Mouse (Mus musculus): Measurements from ENCODE around the gene Btbd11. TPM values are rescaled to one million over a fixed set of nuclear protein-coding genes. Genes with fewer than 3 reads are reported as not detected.
A peak's percentile ranks its signal among the peaks of the same experiment; 100 is the strongest.

The Btbd11 gene
- polyA plus RNA-seq, 1 experiment from 2014 or later, result 2.8 TPM

DNA sequence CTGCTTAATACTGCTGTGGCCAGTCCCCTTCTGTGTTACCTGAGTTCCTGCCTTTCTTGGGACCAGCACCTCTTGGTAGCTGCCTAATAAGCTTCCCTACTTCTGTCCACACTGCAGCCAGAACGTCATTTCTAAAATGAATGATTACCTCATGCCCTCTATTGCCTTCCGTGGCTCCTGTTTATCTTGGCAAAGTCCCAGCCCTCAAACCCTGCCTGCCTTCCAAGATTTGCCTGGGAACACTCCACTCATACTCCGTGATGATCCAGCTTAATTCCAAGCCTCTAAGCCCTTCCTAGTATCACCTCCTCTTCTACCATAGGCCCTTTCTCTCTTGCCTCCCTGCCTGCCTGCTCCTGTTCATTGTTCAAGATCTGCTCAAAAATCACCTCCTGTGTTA lies 94.5 kb downstream of the Btbd11 start:
- no peak; the same call in 1 of the 2 replicates for ATAC-seq (ENCODE audit: insufficient read depth, low FRiP score)
- H3K27me3 ChIP-seq (ENCODE audit: control insufficient read depth, insufficient read depth, low read length), result no peaks in the 10 kb centered on the region
- H3K36me3 ChIP-seq (ENCODE audit: control insufficient read depth, insufficient read depth, low read length), result no peaks in the 10 kb centered on the region
- WGBS, result 9% methylated on average over 3 of the region's 3 CpGs
- H3K27ac ChIP-seq (ENCODE audit: low read length), result no peak overlapping the region
- H3K4me2 ChIP-seq (ENCODE audit: low read depth, low read length), result no peak overlapping the region
- H3K9me3 ChIP-seq (replicated peaks; ENCODE audit: control insufficient read depth, low read length), result no peaks in the 10 kb centered on the region
- no peak overlapping the region for H3K9ac ChIP-seq (ENCODE audit: low read length)
- peaks cover 14% of the 10 kb centered on the region for H3K4me1 ChIP-seq (ENCODE audit: control insufficient read depth, insufficient read depth, low read length)
- no peak overlapping the region for H3K4me3 ChIP-seq (replicated peaks; ENCODE audit: low read length)

DNA sequence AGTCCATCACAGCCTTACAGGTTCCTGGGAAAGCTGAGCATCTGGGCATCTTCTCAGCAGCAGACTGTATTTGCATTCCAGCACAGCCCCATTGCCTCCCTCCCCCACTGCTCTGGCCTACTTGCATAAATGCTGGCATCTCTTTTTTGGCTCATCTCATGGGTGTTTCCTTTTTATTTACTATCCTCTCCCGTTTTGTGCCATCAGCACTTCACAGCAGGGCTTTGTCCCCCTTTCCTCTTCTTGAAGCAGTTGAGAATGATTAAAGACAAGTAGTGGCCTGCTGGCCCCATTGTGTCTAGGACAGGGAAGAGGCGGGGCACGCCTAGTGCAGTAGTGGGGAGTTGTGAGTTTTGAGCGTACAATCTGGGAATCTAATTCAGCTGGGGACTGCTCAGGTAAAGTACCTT lies 95.5 kb downstream of the Btbd11 start:
- peak; percentile 40; the same call in 1 of the 2 replicates for ATAC-seq (ENCODE audit: insufficient read depth, low FRiP score)
- Histone ChIP-seq H3K9ac (ENCODE audit: low read length) (no peak overlapping the region), H3K27ac (ENCODE audit: low read length) (no peak overlapping the region), H3K4me2 (ENCODE audit: low read depth, low read length) (no peak overlapping the region), H3K27me3 (ENCODE audit: control insufficient read depth, insufficient read depth, low read length) (no peaks in the 10 kb centered on the region), H3K4me1 (ENCODE audit: control insufficient read depth, insufficient read depth, low read length) (peaks cover 14% of the 10 kb centered on the region), H3K9me3 (replicated peaks; ENCODE audit: control insufficient read depth, low read length) (no peaks in the 10 kb centered on the region), H3K36me3 (ENCODE audit: control insufficient read depth, insufficient read depth, low read length) (no peaks in the 10 kb centered on the region), H3K4me3 (replicated peaks; ENCODE audit: low read length) (no peak overlapping the region)
- WGBS, result 44% methylated on average over 4 of the region's 4 CpGs

DNA sequence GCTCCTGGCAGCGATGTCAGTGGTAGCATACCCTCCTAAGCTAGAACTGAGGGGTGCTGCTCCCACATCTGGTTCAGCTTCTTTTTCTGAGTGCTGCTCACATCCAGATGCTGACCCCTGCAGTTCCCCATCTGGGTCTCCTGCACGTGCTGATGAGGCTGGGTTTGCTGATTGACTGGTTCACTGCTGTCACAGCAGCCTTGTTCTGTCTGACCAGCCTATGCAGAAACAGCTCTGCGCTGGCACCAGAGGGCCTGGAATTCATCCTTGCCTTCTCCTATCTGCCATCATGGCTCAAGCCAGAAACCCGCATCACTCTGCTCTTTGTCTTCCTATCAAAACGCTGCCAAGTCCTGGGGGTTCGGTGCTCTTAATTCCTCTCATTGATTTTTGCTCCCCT lies 95.9 kb downstream of the Btbd11 start:
- ATAC-seq (ENCODE audit: insufficient read depth, low FRiP score), result no peak
- Histone ChIP-seq H3K36me3 (ENCODE audit: control insufficient read depth, insufficient read depth, low read length) (no peaks in the 10 kb centered on the region), H3K4me1 (ENCODE audit: control insufficient read depth, insufficient read depth, low read length) (peaks cover 14% of the 10 kb centered on the region), H3K4me3 (replicated peaks; ENCODE audit: low read length) (no peak overlapping the region), H3K9me3 (replicated peaks; ENCODE audit: control insufficient read depth, low read length) (no peaks in the 10 kb centered on the region), H3K9ac (ENCODE audit: low read length) (no peak overlapping the region), H3K4me2 (ENCODE audit: low read depth, low read length) (no peak overlapping the region), H3K27ac (ENCODE audit: low read length) (no peak overlapping the region), H3K27me3 (ENCODE audit: control insufficient read depth, insufficient read depth, low read length) (no peaks in the 10 kb centered on the region)
- 39% methylated on average over 6 of the region's 6 CpGs for WGBS

DNA sequence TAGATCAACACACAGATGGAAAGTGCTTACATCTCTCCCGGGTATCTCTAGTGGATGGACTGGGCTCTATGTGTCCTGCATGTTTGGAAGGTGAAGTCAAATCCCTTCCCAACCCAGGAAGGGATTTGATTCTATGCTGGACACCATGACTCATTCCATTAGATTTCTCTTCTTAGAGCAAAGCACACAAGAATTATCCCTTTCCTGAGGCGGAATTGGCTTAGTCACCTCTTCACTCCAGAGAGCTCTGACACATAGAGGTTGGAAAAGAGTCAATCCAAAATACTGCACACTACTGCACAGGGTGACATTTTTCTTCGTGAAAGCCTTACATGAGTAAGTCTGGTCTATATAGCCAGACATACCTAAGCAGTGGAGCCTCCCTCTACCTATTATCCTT lies 99.8 kb downstream of the Btbd11 start:
- H3K9ac ChIP-seq (ENCODE audit: low read length), result no peak overlapping the region
- no peaks in the 10 kb centered on the region for H3K27me3 ChIP-seq (ENCODE audit: control insufficient read depth, insufficient read depth, low read length)
- H3K9me3 ChIP-seq (replicated peaks; ENCODE audit: control insufficient read depth, low read length), result no peaks in the 10 kb centered on the region
- H3K4me3 ChIP-seq (replicated peaks; ENCODE audit: low read length), result no peak overlapping the region
- ATAC-seq (ENCODE audit: insufficient read depth, low FRiP score), result no peak
- H3K4me1 ChIP-seq (ENCODE audit: control insufficient read depth, insufficient read depth, low read length), result peaks cover 7% of the 10 kb centered on the region; the same call in 1 of the 2 replicates
- H3K4me2 ChIP-seq (ENCODE audit: low read depth, low read length), result no peak overlapping the region
- no peaks in the 10 kb centered on the region for H3K36me3 ChIP-seq (ENCODE audit: control insufficient read depth, insufficient read depth, low read length)
- WGBS, result 89% methylated on average over 3 of the region's 3 CpGs
- H3K27ac ChIP-seq (ENCODE audit: low read length), result no peak overlapping the region

DNA sequence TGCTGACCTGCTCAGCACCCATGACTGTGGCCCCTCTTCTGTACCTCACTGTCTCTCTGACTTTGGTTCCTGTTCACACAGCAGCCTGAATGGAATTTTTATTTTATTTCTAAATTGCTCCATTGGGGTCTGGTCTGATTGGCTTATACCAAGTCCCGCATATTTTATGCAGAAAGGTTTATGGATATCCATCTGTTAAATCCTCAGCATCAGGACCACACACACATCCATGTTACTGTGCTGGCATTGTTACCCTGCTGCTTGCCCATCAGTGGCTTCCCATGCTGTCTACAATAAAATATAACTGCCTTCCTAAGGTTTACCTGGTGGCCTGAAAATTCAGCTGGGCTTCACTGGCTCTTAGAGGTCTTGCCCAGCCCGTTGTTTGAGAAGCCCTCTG lies 106.0 kb downstream of the Btbd11 start:
- no peak overlapping the region for H3K4me3 ChIP-seq (replicated peaks; ENCODE audit: low read length)
- ATAC-seq (ENCODE audit: insufficient read depth, low FRiP score), result no peak
- H3K9ac ChIP-seq (ENCODE audit: low read length), result no peak overlapping the region
- H3K27me3 ChIP-seq (ENCODE audit: control insufficient read depth, insufficient read depth, low read length), result no peaks in the 10 kb centered on the region
- no peaks in the 10 kb centered on the region for H3K9me3 ChIP-seq (replicated peaks; ENCODE audit: control insufficient read depth, low read length)
- WGBS, result 96% methylated on average over 2 of the region's 2 CpGs
- H3K36me3 ChIP-seq (ENCODE audit: control insufficient read depth, insufficient read depth, low read length), result no peaks in the 10 kb centered on the region
- no peak overlapping the region for H3K4me2 ChIP-seq (ENCODE audit: low read depth, low read length)
- H3K4me1 ChIP-seq (ENCODE audit: control insufficient read depth, insufficient read depth, low read length), result no peaks in the 10 kb centered on the region
- H3K27ac ChIP-seq (ENCODE audit: low read length), result no peak overlapping the region

DNA sequence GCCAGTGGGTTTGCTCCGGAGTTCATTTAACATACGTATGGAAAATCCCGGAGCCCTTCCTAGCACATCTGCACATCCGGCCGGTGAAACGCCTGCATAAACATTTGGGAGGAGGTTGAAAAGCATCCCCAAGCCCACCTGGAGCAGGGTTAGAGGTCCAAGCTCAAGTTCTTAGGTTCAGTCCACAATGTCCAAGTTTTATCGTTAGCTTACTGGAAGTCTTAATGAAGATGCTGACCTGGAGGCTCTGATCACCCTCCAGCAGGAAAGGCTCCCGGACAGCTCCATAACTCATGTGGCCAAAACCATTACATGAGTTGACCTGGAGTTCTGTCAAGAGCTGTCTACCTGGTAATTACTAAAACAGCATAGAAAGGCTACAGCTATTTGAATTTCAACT lies 109.7 kb downstream of the Btbd11 start:
- H3K36me3 ChIP-seq (ENCODE audit: control insufficient read depth, insufficient read depth, low read length), result no peaks in the 10 kb centered on the region
- no peak for ATAC-seq (ENCODE audit: insufficient read depth, low FRiP score)
- H3K4me1 ChIP-seq (ENCODE audit: control insufficient read depth, insufficient read depth, low read length), result no peaks in the 10 kb centered on the region
- no peak overlapping the region for H3K4me2 ChIP-seq (ENCODE audit: low read depth, low read length)
- H3K9me3 ChIP-seq (replicated peaks; ENCODE audit: control insufficient read depth, low read length), result no peaks in the 10 kb centered on the region
- H3K9ac ChIP-seq (ENCODE audit: low read length), result no peak overlapping the region
- no peak overlapping the region for H3K4me3 ChIP-seq (replicated peaks; ENCODE audit: low read length)
- WGBS, result 62% methylated on average over 8 of the region's 8 CpGs
- H3K27me3 ChIP-seq (ENCODE audit: control insufficient read depth, insufficient read depth, low read length), result no peaks in the 10 kb centered on the region
- H3K27ac ChIP-seq (ENCODE audit: low read length), result no peak overlapping the region

DNA sequence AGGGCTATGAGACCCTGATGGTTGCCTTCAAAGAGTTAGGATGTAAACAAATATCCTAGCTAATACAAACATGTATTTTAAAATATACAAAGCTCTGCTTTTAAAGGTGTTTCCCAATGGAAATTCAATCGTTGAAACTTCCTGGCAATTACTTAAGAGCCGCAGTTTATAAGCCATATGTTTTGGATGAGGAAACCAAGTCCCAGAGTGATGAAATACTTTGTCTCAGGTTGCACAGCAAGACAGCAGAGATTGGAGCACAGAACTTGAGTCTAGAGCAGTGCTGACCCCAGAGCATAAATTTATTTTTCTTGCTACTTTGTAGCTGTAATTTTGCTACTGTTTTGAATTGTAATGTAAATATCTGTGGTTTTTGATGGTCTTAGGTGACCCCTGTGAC lies 110.4 kb downstream of the Btbd11 start:
- WGBS, result 44% methylated on average over 2 of the region's 2 CpGs
- no peaks in the 10 kb centered on the region for H3K4me1 ChIP-seq (ENCODE audit: control insufficient read depth, insufficient read depth, low read length)
- H3K27me3 ChIP-seq (ENCODE audit: control insufficient read depth, insufficient read depth, low read length), result no peaks in the 10 kb centered on the region
- H3K9ac ChIP-seq (ENCODE audit: low read length), result no peak overlapping the region
- H3K9me3 ChIP-seq (replicated peaks; ENCODE audit: control insufficient read depth, low read length), result no peaks in the 10 kb centered on the region
- no peaks in the 10 kb centered on the region for H3K36me3 ChIP-seq (ENCODE audit: control insufficient read depth, insufficient read depth, low read length)
- no peak overlapping the region for H3K4me2 ChIP-seq (ENCODE audit: low read depth, low read length)
- no peak overlapping the region for H3K27ac ChIP-seq (ENCODE audit: low read length)
- ATAC-seq (ENCODE audit: insufficient read depth, low FRiP score), result no peak
- H3K4me3 ChIP-seq (replicated peaks; ENCODE audit: low read length), result no peak overlapping the region

DNA sequence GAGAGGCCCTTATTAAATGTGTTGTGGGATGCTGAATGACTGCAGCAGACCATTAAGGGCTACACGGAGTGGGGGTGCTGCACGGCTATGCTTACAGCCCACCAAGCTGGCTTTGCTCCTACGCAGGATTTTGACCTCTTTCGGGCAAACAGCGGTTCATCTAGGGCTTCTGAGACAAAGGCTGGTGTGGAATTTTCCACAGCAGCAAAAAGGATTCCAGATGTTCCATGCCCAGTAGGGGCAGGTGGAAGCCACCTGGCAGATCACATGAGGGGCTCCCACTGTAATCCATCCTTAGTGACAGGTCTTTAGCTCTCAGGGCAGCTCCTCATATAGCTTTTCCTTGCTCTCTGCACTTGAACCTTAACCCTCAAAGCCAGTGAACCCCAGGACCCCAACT lies 111.3 kb downstream of the Btbd11 start:
- WGBS, result 61% methylated on average over 5 of the region's 5 CpGs
- no peak for ATAC-seq (ENCODE audit: insufficient read depth, low FRiP score)
- Histone ChIP-seq H3K36me3 (ENCODE audit: control insufficient read depth, insufficient read depth, low read length) (no peaks in the 10 kb centered on the region), H3K27ac (ENCODE audit: low read length) (no peak overlapping the region), H3K9ac (ENCODE audit: low read length) (no peak overlapping the region), H3K27me3 (ENCODE audit: control insufficient read depth, insufficient read depth, low read length) (no peaks in the 10 kb centered on the region), H3K4me3 (replicated peaks; ENCODE audit: low read length) (no peak overlapping the region), H3K9me3 (replicated peaks; ENCODE audit: control insufficient read depth, low read length) (no peaks in the 10 kb centered on the region), H3K4me2 (ENCODE audit: low read depth, low read length) (no peak overlapping the region), H3K4me1 (ENCODE audit: control insufficient read depth, insufficient read depth, low read length) (no peaks in the 10 kb centered on the region)

DNA sequence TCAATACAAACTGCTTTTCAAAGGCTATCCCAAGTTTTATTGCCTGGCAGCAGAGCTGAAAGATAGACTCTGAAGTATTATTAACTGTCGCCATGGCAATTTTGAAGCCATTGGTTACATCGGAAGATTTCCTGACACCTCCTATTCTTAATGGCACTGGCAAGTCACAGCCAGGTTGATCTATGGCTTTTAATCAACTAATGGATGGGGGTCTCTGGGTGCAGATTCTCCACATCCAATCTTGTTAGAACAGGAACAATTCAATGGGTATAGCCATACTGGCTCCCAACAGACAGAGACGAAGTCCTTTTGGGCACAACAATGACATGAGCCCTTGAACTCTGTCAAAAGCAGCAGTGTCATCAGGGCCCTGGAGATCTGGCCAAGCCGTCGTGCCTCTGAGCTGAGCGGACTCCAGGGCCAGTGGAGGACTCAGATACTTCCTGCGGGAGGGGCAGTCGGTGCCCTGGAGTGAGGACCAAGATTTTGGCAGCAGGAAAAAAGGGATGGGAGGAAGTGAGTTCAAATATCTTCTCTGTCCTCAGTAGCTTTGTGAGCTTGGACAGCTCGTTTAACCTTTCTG lies 114.0 kb downstream of the Btbd11 start:
- H3K27ac ChIP-seq (ENCODE audit: low read length), result no peak overlapping the region
- peaks cover 4% of the 10 kb centered on the region; the same call in 1 of the 2 replicates for H3K4me1 ChIP-seq (ENCODE audit: control insufficient read depth, insufficient read depth, low read length)
- H3K4me2 ChIP-seq (ENCODE audit: low read depth, low read length), result no peak overlapping the region
- H3K27me3 ChIP-seq (ENCODE audit: control insufficient read depth, insufficient read depth, low read length), result no peaks in the 10 kb centered on the region
- H3K9ac ChIP-seq (ENCODE audit: low read length), result no peak overlapping the region
- ATAC-seq (ENCODE audit: insufficient read depth, low FRiP score), result no peak
- no peaks in the 10 kb centered on the region for H3K36me3 ChIP-seq (ENCODE audit: control insufficient read depth, insufficient read depth, low read length)
- 68% methylated on average over 9 of the region's 9 CpGs for WGBS
- no peak overlapping the region for H3K4me3 ChIP-seq (replicated peaks; ENCODE audit: low read length)
- H3K9me3 ChIP-seq (replicated peaks; ENCODE audit: control insufficient read depth, low read length), result no peaks in the 10 kb centered on the region

All from stomach, embryonic 16.5 days (tissue).